In the genomic region with DNA sequence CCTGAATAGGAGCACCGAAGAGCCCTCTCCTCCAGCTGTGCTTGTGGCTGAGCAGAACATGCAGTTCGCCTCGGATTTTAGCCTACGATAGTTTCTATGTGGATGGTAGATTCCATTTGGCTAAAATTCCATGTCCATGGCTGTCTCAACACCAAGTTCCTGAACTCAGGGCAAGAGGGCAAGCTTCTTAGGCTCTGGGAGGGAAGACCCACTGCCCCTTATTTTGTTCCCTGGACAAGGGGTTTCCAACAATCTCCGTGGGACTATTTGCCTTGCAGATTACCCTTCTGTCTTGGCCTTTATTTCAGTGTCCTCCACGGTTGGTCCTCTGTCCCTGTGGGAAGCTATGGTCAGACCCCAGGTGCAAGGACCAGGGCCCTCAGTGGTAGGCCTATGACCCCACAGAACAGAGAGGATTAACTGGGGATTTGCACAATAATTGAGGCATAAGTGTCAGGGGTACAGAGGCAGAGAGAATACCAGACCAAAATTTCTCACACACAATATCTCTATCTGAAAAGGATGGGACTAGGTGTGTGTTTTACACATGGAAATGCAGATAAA, we compare ENCODE assay signal across 28 mouse cellular contexts.
A peak's percentile ranks its signal among the peaks of the same experiment; 100 is the strongest.
DNase-seq lines count a peak whose midpoint lies in the region; ATAC-seq and TF ChIP-seq lines count a peak whose summit lies in the region.
"Had no signal": no experiment of that assay in that cellular context is flagged by ENCODE, and none has a peak within 500 bp of the region (broad histone marks: within the 10 kb centered on the region; RNA-seq: fewer than 3 reads in every experiment).

No protein-coding gene starts in this region.

- ATAC-seq in forebrain, postnatal 0 days = no peak
- no peak for ATAC-seq in hindbrain, embryonic 12.5 days (ENCODE audit: low FRiP score)
- peak; percentile 86 for ATAC-seq in midbrain, embryonic 12.5 days (ENCODE audit: low FRiP score, low read depth)
- no peak for ATAC-seq in midbrain, embryonic 14.5 days (ENCODE audit: low FRiP score, low TSS enrichment)
- ATAC-seq: forebrain, embryonic 15.5 days; intestine, postnatal 0 days; Patski had no signal

- H3K9ac ChIP-seq in forebrain, postnatal 0 days = no peak overlapping the region
- no peak overlapping the region for H3K9ac ChIP-seq in hindbrain, embryonic 12.5 days
- no peak overlapping the region for H3K9ac ChIP-seq in midbrain, embryonic 12.5 days (replicated peaks)
- H3K9ac ChIP-seq in midbrain, embryonic 14.5 days (replicated peaks; ENCODE audit: low read length) = no peak overlapping the region
- H3K9ac ChIP-seq: embryonic facial prominence, embryonic 13.5 days; forebrain, embryonic 15.5 days; heart, embryonic 12.5 days; heart, embryonic 15.5 days; hindbrain, embryonic 15.5 days had no signal

- no peak for DNase-seq in forebrain, embryonic 10.5 days (ENCODE audit: extremely low spot score, low spot score)
- DNase-seq in forebrain, postnatal 0 days = no peak
- DNase-seq in hindbrain, embryonic 10.5 days (ENCODE audit: low spot score) = no peak
- DNase-seq in midbrain, embryonic 14.5 days = no peak
- peak; percentile 14 for DNase-seq in embryo, embryonic 11 days
- DNase-seq: adrenal gland, postnatal 14 days; B cell, adult 2 months; cerebellum, adult 11 months; cerebellum, adult 2 months; cerebellum, adult 9-11 months; cerebellum, postnatal 25 days; gastrocnemius, postnatal 10 days; gastrocnemius, postnatal 36 days; heart, postnatal 10 days; heart, postnatal 36 days had no signal

- no peaks in the 10 kb centered on the region for H3K36me3 ChIP-seq in forebrain, embryonic 10.5 days (replicated peaks)
- no peaks in the 10 kb centered on the region for H3K36me3 ChIP-seq in forebrain, postnatal 0 days (ENCODE audit: insufficient read depth)
- H3K36me3 ChIP-seq in hindbrain, embryonic 10.5 days = no peaks in the 10 kb centered on the region
- H3K36me3 ChIP-seq in hindbrain, embryonic 12.5 days = no peaks in the 10 kb centered on the region
- H3K36me3 ChIP-seq in midbrain, embryonic 12.5 days = no peaks in the 10 kb centered on the region
- no peaks in the 10 kb centered on the region for H3K36me3 ChIP-seq in midbrain, embryonic 14.5 days (ENCODE audit: control insufficient read depth, insufficient read depth, low read length)
- H3K36me3 ChIP-seq: embryonic facial prominence, embryonic 10.5 days; embryonic facial prominence, embryonic 13.5 days; forebrain, embryonic 15.5 days; G1E; heart, embryonic 12.5 days; heart, embryonic 15.5 days; hindbrain, embryonic 15.5 days had no signal

- H3K4me3 ChIP-seq in forebrain, embryonic 10.5 days = no peak overlapping the region
- H3K4me3 ChIP-seq in forebrain, postnatal 0 days (ENCODE audit: low read depth, low read length) = no peak overlapping the region
- no peak overlapping the region for H3K4me3 ChIP-seq in hindbrain, embryonic 10.5 days
- H3K4me3 ChIP-seq in hindbrain, embryonic 12.5 days = no peak overlapping the region
- H3K4me3 ChIP-seq in midbrain, embryonic 12.5 days = no peak overlapping the region
- no peak overlapping the region for H3K4me3 ChIP-seq in midbrain, embryonic 14.5 days (replicated peaks; ENCODE audit: low read depth, low read length)
- H3K4me3 ChIP-seq: embryonic facial prominence, embryonic 10.5 days; embryonic facial prominence, embryonic 13.5 days; erythroblast, embryonic 14.5 days; forebrain, embryonic 15.5 days; heart, embryonic 12.5 days; heart, embryonic 15.5 days; hindbrain, embryonic 15.5 days had no signal

- no peak for TF ChIP-seq CTCF in forebrain, postnatal 0 days (IDR thresholded peaks at IDR 0.05; ENCODE audit: low read depth)

- H3K27me3 ChIP-seq in forebrain, embryonic 10.5 days (ENCODE audit: poor library complexity, severe bottlenecking) = no peaks in the 10 kb centered on the region
- H3K27me3 ChIP-seq in forebrain, postnatal 0 days (ENCODE audit: insufficient read depth, low read length) = no peaks in the 10 kb centered on the region
- H3K27me3 ChIP-seq in hindbrain, embryonic 10.5 days (ENCODE audit: insufficient read depth, poor library complexity, severe bottlenecking) = 0 out of 2 replicates have a peak, but pooled peaks cover 4% of the 10 kb centered on the region
- no peaks in the 10 kb centered on the region for H3K27me3 ChIP-seq in hindbrain, embryonic 12.5 days
- H3K27me3 ChIP-seq in midbrain, embryonic 12.5 days = peaks cover 18% of the 10 kb centered on the region; the same call in 1 of the 2 replicates
- no peaks in the 10 kb centered on the region for H3K27me3 ChIP-seq in midbrain, embryonic 14.5 days (ENCODE audit: control insufficient read depth, insufficient read depth, low read length)
- H3K27me3 ChIP-seq: CH12.LX; embryonic facial prominence, embryonic 13.5 days; forebrain, embryonic 15.5 days; hindbrain, embryonic 15.5 days; Patski had no signal

- WGBS in forebrain, embryonic 10.5 days = 56% methylated on average over 6 of the region's 6 CpGs
- WGBS in forebrain, postnatal 0 days = 62% methylated on average over 6 of the region's 6 CpGs
- WGBS in hindbrain, embryonic 10.5 days = 47% methylated on average over 6 of the region's 6 CpGs
- 66% methylated on average over 6 of the region's 6 CpGs for WGBS in hindbrain, embryonic 12.5 days
- WGBS in midbrain, embryonic 12.5 days = 12% methylated on average over 6 of the region's 6 CpGs
- 17% methylated on average over 6 of the region's 6 CpGs for WGBS in midbrain, embryonic 14.5 days

- H3K9me3 ChIP-seq in forebrain, embryonic 10.5 days = no peaks in the 10 kb centered on the region
- H3K9me3 ChIP-seq in forebrain, postnatal 0 days (ENCODE audit: low read length) = no peaks in the 10 kb centered on the region
- H3K9me3 ChIP-seq in hindbrain, embryonic 10.5 days = no peaks in the 10 kb centered on the region
- no peaks in the 10 kb centered on the region for H3K9me3 ChIP-seq in hindbrain, embryonic 12.5 days (replicated peaks)
- H3K9me3 ChIP-seq in midbrain, embryonic 12.5 days = no peaks in the 10 kb centered on the region
- H3K9me3 ChIP-seq in midbrain, embryonic 14.5 days (ENCODE audit: control insufficient read depth, low read length) = no peaks in the 10 kb centered on the region
- H3K9me3 ChIP-seq: embryonic facial prominence, embryonic 10.5 days; embryonic facial prominence, embryonic 13.5 days; forebrain, embryonic 15.5 days; G1E; heart, embryonic 12.5 days; heart, embryonic 15.5 days; hindbrain, embryonic 15.5 days had no signal

- H3K4me1 ChIP-seq in forebrain, embryonic 10.5 days = peaks cover 12% of the 10 kb centered on the region
- no peaks in the 10 kb centered on the region for H3K4me1 ChIP-seq in forebrain, postnatal 0 days (ENCODE audit: insufficient read depth)
- peaks cover 11% of the 10 kb centered on the region for H3K4me1 ChIP-seq in hindbrain, embryonic 10.5 days (replicated peaks)
- 0 out of 2 replicates have a peak, but pooled peaks cover 5% of the 10 kb centered on the region for H3K4me1 ChIP-seq in hindbrain, embryonic 12.5 days
- peaks cover 13% of the 10 kb centered on the region; the same call in 1 of the 2 replicates for H3K4me1 ChIP-seq in midbrain, embryonic 12.5 days
- H3K4me1 ChIP-seq in midbrain, embryonic 14.5 days (ENCODE audit: control insufficient read depth, insufficient read depth, low read length) = peaks cover 14% of the 10 kb centered on the region
- H3K4me1 ChIP-seq: embryonic facial prominence, embryonic 10.5 days; embryonic facial prominence, embryonic 13.5 days; heart, embryonic 12.5 days; heart, embryonic 15.5 days had no signal

- no peak overlapping the region for H3K4me2 ChIP-seq in forebrain, postnatal 0 days (ENCODE audit: low read depth)
- no peak overlapping the region for H3K4me2 ChIP-seq in hindbrain, embryonic 12.5 days (replicated peaks)
- no peak overlapping the region for H3K4me2 ChIP-seq in midbrain, embryonic 12.5 days (replicated peaks)
- H3K4me2 ChIP-seq in midbrain, embryonic 14.5 days (ENCODE audit: low read length) = no peak overlapping the region
- H3K4me2 ChIP-seq: embryonic facial prominence, embryonic 13.5 days; forebrain, embryonic 15.5 days; heart, embryonic 12.5 days; heart, embryonic 15.5 days; hindbrain, embryonic 15.5 days had no signal

- peak overlapping the region; percentile 56; the same call in 1 of the 2 replicates for H3K27ac ChIP-seq in forebrain, embryonic 10.5 days
- H3K27ac ChIP-seq in forebrain, postnatal 0 days (ENCODE audit: low read depth, low read length) = no peak overlapping the region
- peak overlapping the region; percentile 45; the same call in 1 of the 2 replicates for H3K27ac ChIP-seq in hindbrain, embryonic 10.5 days
- H3K27ac ChIP-seq in hindbrain, embryonic 12.5 days = no peak overlapping the region
- no peak overlapping the region for H3K27ac ChIP-seq in midbrain, embryonic 12.5 days (replicated peaks)
- no peak overlapping the region for H3K27ac ChIP-seq in midbrain, embryonic 14.5 days (replicated peaks; ENCODE audit: low read depth, low read length)
- H3K27ac ChIP-seq: embryonic facial prominence, embryonic 10.5 days; embryonic facial prominence, embryonic 13.5 days; forebrain, embryonic 15.5 days; heart, embryonic 15.5 days; hindbrain, embryonic 15.5 days had no signal

Comparison
In these comparisons a context has a peak if more than half of its experiments do, and no peak if none do; other contexts are left out.
1. H3K27ac ChIP-seq: peak in forebrain, embryonic 10.5 days (single experiment) and hindbrain, embryonic 10.5 days (single experiment); none in forebrain, postnatal 0 days (single experiment), hindbrain, embryonic 12.5 days (single experiment), midbrain, embryonic 12.5 days (single experiment) and midbrain, embryonic 14.5 days (single experiment).